Mouse (Mus musculus) hindbrain, postnatal 0 days (tissue): Measurements from ENCODE around the gene Acot11. TPM values are rescaled to one million over a fixed set of nuclear protein-coding genes. Genes with fewer than 3 reads are reported as not detected.
A peak's percentile ranks its signal among the peaks of the same experiment; 100 is the strongest.

ENCODE experiments used
- ATAC-seq: fragments of 200-750 bp; cut with Nextera tagmentation; 2 replicates; pipeline ENCODE4 v1.8.0; 2017; ENCODE audit warnings: mild to moderate bottlenecking, moderate TSS enrichment, moderate library complexity
- DNase-seq: peaks from one replicate; pipeline ENCODE4 v3.0.0-alpha.2; 2015; ENCODE audit warnings: low spot score
- H3K27ac ChIP-seq: fragments of 300-500 bp; sonication (generic); 2 replicates; pipeline ENCODE4 v1.5.1; 2014; ENCODE audit warnings: mild to moderate bottlenecking
- H3K27me3 ChIP-seq: fragments of 300-500 bp; sonication (generic); 2 replicates; pipeline ENCODE4 v1.6.1; 2014; ENCODE audit warnings: low read length, mixed read lengths; ENCODE audit not compliant: insufficient read depth
- H3K36me3 ChIP-seq: fragments of 300-500 bp; sonication (generic); 2 replicates; pipeline ENCODE4 v1.6.1; 2014; ENCODE audit warnings: low read length, mixed read lengths; ENCODE audit not compliant: insufficient read depth
- H3K4me1 ChIP-seq: fragments of 300-500 bp; sonication (generic); 2 replicates; pipeline ENCODE4 v1.6.1; 2014; ENCODE audit warnings: antibody characterized with exemption, low read length, mixed read lengths; ENCODE audit not compliant: insufficient read depth
- H3K4me2 ChIP-seq: fragments of 300-500 bp; sonication (generic); 2 replicates; pipeline ENCODE4 v1.6.1; 2014; ENCODE audit warnings: low read depth, mild to moderate bottlenecking, low read length, moderate library complexity, mixed read lengths
- H3K4me3 ChIP-seq: fragments of 300-500 bp; sonication (generic); 2 replicates; pipeline ENCODE4 v1.5.1; 2014; ENCODE audit warnings: low read length
- H3K9ac ChIP-seq: fragments of 300-500 bp; sonication (generic); replicated peaks from 2 replicates; pipeline ENCODE4 v1.6.1; 2014; ENCODE audit warnings: mild to moderate bottlenecking, low read length, moderate library complexity, mixed read lengths
- H3K9me3 ChIP-seq: fragments of 300-500 bp; sonication (generic); 2 replicates; pipeline ENCODE4 v1.6.1; 2016; ENCODE audit warnings: low read length, mixed read lengths
- CTCF ChIP-seq: IDR thresholded peaks from 2 replicates; pipeline ENCODE4 v1.5.1; 2016; ENCODE audit warnings: antibody characterized with exemption, control low read depth, low read depth
- WGBS: fragments of 180-500 bp; shearing (Covaris S2); extraction: QIAGEN DNeasy Blood & Tissue Kit; methylation state at CpG from one replicate; pipeline ENCODE4 v1.1.7; 2014; 5-methylcytosine and 5-hydroxymethylcytosine counted together
- polyA plus RNA-seq: library from polyadenylated mRNA; unstranded; fragments of >200 nt; fragmentation: Nextera tagmentation; extraction: Ambion mirVana; gene quantifications from 2 replicates; pipeline ENCODE4 v1.2.1, GENCODE M21; 2015
- total RNA-seq: library from RNA; depleted of rRNA; stranded (reverse); fragments of >200 nt; gene quantifications from 2 replicates; pipeline ENCODE4 v1.2.3, GENCODE M21; 2014

Gene Acot11
- total and polyA plus RNA-seq, 2 experiments from 2014 or later, result 2.0 to 12.2 TPM

- H3K36me3 ChIP-seq, result no peaks in the 10 kb centered on the region
- no peak within 1 kb of the TSS for H3K4me2 ChIP-seq
- H3K4me3 ChIP-seq, result no peak within 1 kb of the TSS
- no peak for TF ChIP-seq CTCF
- ATAC-seq, result no peak
- H3K4me1 ChIP-seq, result no peaks in the 10 kb centered on the region
- H3K9me3 ChIP-seq, result no peaks in the 10 kb centered on the region
- WGBS, result 74% methylated on average over 4 of the region's 4 CpGs
- H3K9ac ChIP-seq, result no peak within 1 kb of the TSS
- H3K27ac ChIP-seq, result no peak within 1 kb of the TSS
- no peak for DNase-seq
- H3K27me3 ChIP-seq, result no peaks in the 10 kb centered on the region
Measured at GRCm38 (mm10) chr4:106733636-106734035, 71.2 kb downstream of the Acot11 start, which contains the start of gene Fam151a. Gene Fam151a (plus strand): TSS chr4:106733889.

DNA sequence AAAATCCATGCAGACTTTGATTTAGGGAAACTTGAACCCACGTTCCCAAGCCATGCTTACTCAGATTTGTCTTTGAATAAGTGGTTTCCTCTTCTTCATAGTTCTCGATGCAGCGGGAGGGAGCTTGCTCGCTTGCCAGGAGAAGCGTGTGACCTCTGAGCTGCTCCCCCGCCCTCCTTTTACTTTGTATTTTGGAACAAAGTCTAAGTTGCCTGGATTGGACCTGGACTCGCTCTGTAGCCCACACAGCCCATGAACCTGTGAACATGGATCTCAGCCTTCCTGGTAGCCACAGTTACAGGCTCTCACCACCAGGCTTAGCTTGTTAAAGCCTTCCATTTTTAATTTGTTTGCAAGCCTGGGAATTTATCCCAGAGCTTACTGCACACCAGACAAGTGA lies 74.0 kb downstream of the Acot11 start, which contains the start of gene Mroh7:
Mroh7 (minus strand) TSS at position 112 of the 400 bp plus-strand sequence.
- Histone ChIP-seq H3K9me3 (no peaks in the 10 kb centered on the region), H3K27me3 (no peaks in the 10 kb centered on the region), H3K27ac (no peak within 1 kb of the TSS), H3K36me3 (no peaks in the 10 kb centered on the region), H3K9ac (no peak within 1 kb of the TSS), H3K4me1 (no peaks in the 10 kb centered on the region), H3K4me2 (no peak within 1 kb of the TSS), H3K4me3 (no peak within 1 kb of the TSS)
- TF ChIP-seq CTCF, result no peak
- ATAC-seq, result no peak
- DNase-seq, result no peak
- WGBS, result 78% methylated on average over 7 of the region's 7 CpGs

DNA sequence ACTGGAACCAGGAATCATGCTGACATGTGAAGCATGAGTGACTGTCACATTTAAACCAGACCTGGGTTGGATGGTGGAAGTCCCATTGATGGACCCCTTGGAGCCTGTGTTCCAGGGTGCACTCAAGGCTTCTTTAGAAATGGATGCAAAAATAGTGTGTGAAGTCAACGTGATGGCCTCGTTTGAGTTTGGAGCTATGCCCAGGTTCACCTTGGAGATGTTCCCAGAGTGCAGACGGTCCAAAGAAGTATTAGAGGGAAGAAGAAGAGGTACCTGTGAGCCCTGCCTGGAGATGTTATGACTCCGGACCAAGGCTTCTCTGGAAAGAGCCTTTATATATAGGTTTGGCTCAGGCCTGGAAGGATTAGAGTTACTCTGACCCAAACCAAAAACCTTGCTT lies 84.2 kb downstream of the Acot11 start:
- Histone ChIP-seq H3K4me2 (no peak overlapping the region), H3K4me3 (no peak overlapping the region), H3K4me1 (no peaks in the 10 kb centered on the region), H3K9ac (no peak overlapping the region), H3K27ac (no peak overlapping the region), H3K9me3 (no peaks in the 10 kb centered on the region), H3K36me3 (no peaks in the 10 kb centered on the region), H3K27me3 (no peaks in the 10 kb centered on the region)
- no peak for ATAC-seq
- no peak for DNase-seq
- no peak for TF ChIP-seq CTCF
- WGBS, result 73% methylated on average over 4 of the region's 4 CpGs

GRCm38 (mm10) chr4:106713622-106714021 lies 91.2 kb downstream of the Acot11 start:
- ATAC-seq (no peak), DNase-seq (no peak)
- no peaks in the 10 kb centered on the region for H3K4me1 ChIP-seq
- no peaks in the 10 kb centered on the region for H3K9me3 ChIP-seq
- no peaks in the 10 kb centered on the region for H3K27me3 ChIP-seq
- no peak overlapping the region for H3K27ac ChIP-seq
- no peak overlapping the region for H3K9ac ChIP-seq
- WGBS, result 92% methylated on average over 6 of the region's 6 CpGs
- no peak for TF ChIP-seq CTCF
- no peak overlapping the region for H3K4me2 ChIP-seq
- H3K36me3 ChIP-seq, result no peaks in the 10 kb centered on the region
- no peak overlapping the region for H3K4me3 ChIP-seq

DNA sequence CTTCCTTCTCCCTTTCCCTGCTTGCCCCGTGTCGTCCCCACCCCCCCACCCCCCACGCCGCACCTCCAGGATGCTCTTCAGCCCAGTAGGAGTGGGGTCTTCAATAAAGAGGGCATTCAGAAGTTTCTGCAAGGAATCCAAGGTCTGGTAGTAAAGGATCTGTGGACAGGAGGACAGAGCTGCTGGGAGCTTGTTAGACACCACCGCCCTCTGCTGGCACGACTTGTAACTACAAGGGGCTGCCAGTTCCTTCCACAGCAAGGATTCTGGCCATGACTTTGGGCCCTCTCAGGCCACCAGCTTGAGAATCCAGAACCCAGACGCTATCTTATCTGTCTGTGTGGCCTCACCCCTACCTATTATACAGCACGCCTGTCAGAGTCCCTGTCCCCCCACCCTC lies 96.4 kb downstream of the Acot11 start:
- no peaks in the 10 kb centered on the region for H3K27me3 ChIP-seq
- no peak overlapping the region for H3K9ac ChIP-seq
- H3K27ac ChIP-seq, result no peak overlapping the region
- DNase-seq (peak; percentile 84), ATAC-seq (peak; percentile 28; the same call in 1 of the 2 replicates)
- no peak overlapping the region for H3K4me3 ChIP-seq
- H3K36me3 ChIP-seq, result no peaks in the 10 kb centered on the region
- WGBS, result 1% methylated on average over 8 of the region's 8 CpGs
- peak; percentile 97 for TF ChIP-seq CTCF
- H3K9me3 ChIP-seq, result no peaks in the 10 kb centered on the region
- no peak overlapping the region for H3K4me2 ChIP-seq
- H3K4me1 ChIP-seq, result peaks cover 20% of the 10 kb centered on the region

DNA sequence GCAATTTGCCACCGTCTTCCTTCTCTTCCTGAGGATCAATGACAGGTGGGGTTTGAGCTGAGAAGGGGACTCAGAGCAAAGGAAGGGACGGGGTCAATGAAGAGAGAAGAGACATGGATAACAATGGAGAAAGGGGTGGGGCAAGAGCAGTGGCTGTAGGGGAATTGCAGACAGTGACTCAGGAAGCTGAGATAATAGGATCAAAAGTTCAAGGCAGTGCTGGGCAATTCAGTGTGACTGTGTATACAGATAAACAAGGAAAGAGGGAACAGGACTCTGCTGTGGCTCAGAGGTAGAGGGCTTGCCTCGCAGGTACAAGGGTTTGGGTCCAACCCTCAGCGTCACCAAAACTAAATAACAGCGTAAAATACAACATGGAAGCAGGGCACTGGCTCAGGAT lies 96.8 kb downstream of the Acot11 start:
- Histone ChIP-seq H3K27ac (no peak overlapping the region), H3K36me3 (no peaks in the 10 kb centered on the region), H3K9me3 (no peaks in the 10 kb centered on the region), H3K4me1 (peaks cover 20% of the 10 kb centered on the region), H3K4me3 (no peak overlapping the region), H3K27me3 (no peaks in the 10 kb centered on the region), H3K4me2 (no peak overlapping the region), H3K9ac (no peak overlapping the region)
- DNase-seq (no peak), ATAC-seq (no peak)
- 49% methylated on average over 5 of the region's 5 CpGs for WGBS
- no peak for TF ChIP-seq CTCF

DNA sequence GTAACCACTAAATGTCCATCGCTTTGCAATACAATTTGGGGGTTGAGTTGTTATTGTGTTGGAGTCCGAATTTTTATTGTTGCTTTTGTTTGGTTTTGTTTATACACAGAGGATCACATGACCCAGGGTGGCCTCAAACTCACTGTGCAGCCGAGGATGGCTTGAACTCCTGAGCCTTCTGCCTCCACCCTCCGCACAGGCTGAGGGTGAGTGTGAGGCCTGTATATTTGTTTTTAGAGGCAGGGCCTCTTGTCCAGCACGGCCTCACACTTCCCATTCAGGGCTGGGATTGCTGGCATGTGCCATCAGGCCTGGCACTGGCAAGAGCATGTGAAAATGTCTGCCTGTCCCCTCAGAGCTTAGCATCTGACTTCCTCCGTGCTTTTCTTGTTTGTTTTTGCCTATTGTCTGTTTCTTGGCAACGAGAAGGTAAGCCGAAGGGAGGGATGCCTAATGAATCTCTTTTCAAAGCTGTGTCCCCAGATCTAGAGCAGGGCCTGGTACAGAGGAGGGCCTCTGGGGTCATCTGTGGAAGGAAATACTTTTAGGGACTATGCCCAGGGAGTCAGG lies 99.6 kb downstream of the Acot11 start:
- H3K27me3 ChIP-seq, result no peaks in the 10 kb centered on the region
- DNase-seq, result peak; percentile 25
- TF ChIP-seq CTCF, result no peak
- H3K27ac ChIP-seq, result peak overlapping the region; percentile 79
- no peak for ATAC-seq
- H3K4me3 ChIP-seq, result no peak overlapping the region
- peaks cover 24% of the 10 kb centered on the region for H3K4me1 ChIP-seq
- H3K4me2 ChIP-seq, result no peak overlapping the region
- no peaks in the 10 kb centered on the region for H3K36me3 ChIP-seq
- no peaks in the 10 kb centered on the region for H3K9me3 ChIP-seq
- 22% methylated on average over 8 of the region's 8 CpGs for WGBS
- no peak overlapping the region for H3K9ac ChIP-seq
